Mouse (Mus musculus) small intestine, adult 10 weeks (tissue): Measurements from ENCODE around the gene Ak6. TPM values are rescaled to one million over a fixed set of nuclear protein-coding genes. Genes with fewer than 3 reads are reported as not detected.

Experiments
- polyA plus RNA-seq: library from polyadenylated mRNA; stranded (reverse); fragments of 350-450 nt; fragmentation: Illumina TruSeq; extraction: RNeasy Lipid Tissue Mini Kit (QIAGEN cat#74804); gene quantifications from one replicate; pipeline ENCODE4 v1.2.3, GENCODE M21; 2014; ENCODE audit warnings: low replicate concordance

Ak6 gene
- 136 TPM for polyA plus RNA-seq

DNA sequence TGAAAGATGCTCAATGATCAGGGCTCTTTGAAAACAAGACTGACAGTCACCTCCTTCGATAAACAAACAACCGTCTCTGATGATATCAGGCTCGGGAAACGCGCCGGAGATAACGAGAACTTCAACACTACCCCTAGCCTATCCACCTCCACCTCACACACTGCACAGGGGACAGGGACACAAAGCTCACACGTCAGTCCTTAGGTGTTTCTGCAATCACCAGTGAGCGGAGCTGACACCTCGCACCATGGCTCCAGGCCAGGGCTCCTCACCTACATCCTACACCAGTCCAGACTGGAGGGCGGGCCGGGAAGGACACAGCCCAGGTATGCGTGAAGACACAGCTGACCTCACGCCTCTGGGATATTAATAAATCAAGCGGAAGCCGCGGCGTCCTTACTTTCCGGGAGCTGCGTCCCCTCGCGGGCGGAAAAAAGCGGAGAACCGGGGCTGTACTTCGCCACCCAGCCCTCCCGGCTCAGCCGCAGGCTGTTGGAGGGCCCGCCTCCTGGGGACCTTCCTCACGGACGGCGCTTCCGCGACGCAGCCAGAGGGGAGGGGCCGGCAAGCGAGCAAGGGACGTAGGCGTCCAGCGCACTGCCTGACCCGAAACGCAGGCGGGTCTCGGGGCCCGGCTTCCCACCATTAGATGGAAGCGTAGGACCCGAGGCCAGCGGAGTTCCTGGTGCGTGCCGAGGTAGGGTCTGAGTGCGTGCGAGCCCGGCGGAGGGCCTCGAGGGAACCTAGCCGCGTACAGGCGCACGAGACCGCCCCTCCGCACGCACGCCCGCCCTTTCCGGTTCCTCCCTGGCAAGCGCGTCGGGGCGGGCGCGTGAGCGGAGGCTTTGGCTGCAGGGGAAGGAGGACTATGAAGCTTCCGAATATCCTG lies at the start of gene Ak6, which contains the start of gene Rad17:
Gene Ak6 (plus strand): TSS at position 430 of the 889 bp plus-strand sequence.
Gene Rad17 (minus strand): TSS at position 502 of the 889 bp plus-strand sequence.

GRCm38 (mm10) chr13:100616181-100617087 lies 34.3 kb upstream of the Ak6 start, which contains the start of gene Marveld2:
Marveld2 (minus strand) TSS chr13:100616971.

GRCm38 (mm10) chr13:100651439-100652186 lies 834 bp downstream of the Ak6 start, which contains the start of gene Taf9:
Taf9 (plus strand) TSS chr13:100651579.

GRCm38 (mm10) chr13:100669291-100670022 lies 18.7 kb downstream of the Ak6 start, which contains the start of gene Ccdc125:
Ccdc125 (plus strand) TSS chr13:100669717.

Other genes starting within 250 kb of the Ak6 start
- 70.0 TPM for gene Naip1, start 198.1 kb upstream of the Ak6 start, polyA plus RNA-seq
- gene Gtf2h2, start 158.4 kb upstream of the Ak6 start, polyA plus RNA-seq = 70.8 TPM
- gene Ocln, start 98.3 kb upstream of the Ak6 start, polyA plus RNA-seq = 147 TPM
- 17.5 TPM for gene Marveld2, start 34.0 kb upstream of the Ak6 start, polyA plus RNA-seq
- gene Rad17, start 72 bp downstream of the Ak6 start, polyA plus RNA-seq = 37.1 TPM
- gene Taf9, start 600 bp downstream of the Ak6 start, polyA plus RNA-seq = 7.7 TPM
- 2.3 TPM for gene Ccdc125, start 18.7 kb downstream of the Ak6 start, polyA plus RNA-seq
- 36.7 TPM for gene Cdk7, start 80.0 kb downstream of the Ak6 start, polyA plus RNA-seq
- 154 TPM for gene Mrps36, start 93.7 kb downstream of the Ak6 start, polyA plus RNA-seq
- 15.3 TPM for gene Cenph, start 124.9 kb downstream of the Ak6 start, polyA plus RNA-seq
- 34.0 TPM for gene Ccnb1, start 135.6 kb downstream of the Ak6 start, polyA plus RNA-seq
- 321 TPM for gene Slc30a5, start 182.4 kb downstream of the Ak6 start, polyA plus RNA-seq